Comparison of ENCODE assay signal across 13 mouse cellular contexts in genomic region chr3:63878995-63879666, GRCm38 (mm10). TPM values are rescaled to one million over a fixed set of nuclear protein-coding genes. Genes with fewer than 3 reads are reported as not detected.
DNase-seq lines count a peak whose midpoint lies in the region; ATAC-seq lines count a peak whose summit lies in the region.
"Had no signal": no experiment of that assay in that cellular context is flagged by ENCODE, and none has a peak within 500 bp of the region (broad histone marks: within the 10 kb centered on the region; RNA-seq: fewer than 3 reads in every experiment).

No protein-coding gene starts in this region.

- peak; percentile 72; the same call in 1 of the 2 replicates for ATAC-seq in kidney, embryonic 14.5 days (ENCODE audit: low FRiP score, low TSS enrichment)
- ATAC-seq in neural tube, embryonic 13.5 days (ENCODE audit: low read depth) = peak; percentile 59; the same call in 1 of the 2 replicates
- no peak for ATAC-seq in forebrain, embryonic 13.5 days

- no peak overlapping the region for H3K4me2 ChIP-seq in kidney, embryonic 14.5 days (replicated peaks; ENCODE audit: low read depth, low read length)
- H3K4me2 ChIP-seq in neural tube, embryonic 13.5 days = no peak overlapping the region
- no peak overlapping the region for H3K4me2 ChIP-seq in forebrain, embryonic 13.5 days

- H3K9me3 ChIP-seq in kidney, embryonic 14.5 days (ENCODE audit: control insufficient read depth, low read length) = no peaks in the 10 kb centered on the region
- H3K9me3 ChIP-seq in midbrain, embryonic 10.5 days (replicated peaks) = no peaks in the 10 kb centered on the region
- no peaks in the 10 kb centered on the region for H3K9me3 ChIP-seq in neural tube, embryonic 13.5 days
- H3K9me3 ChIP-seq in forebrain, embryonic 13.5 days (replicated peaks) = no peaks in the 10 kb centered on the region

- H3K36me3 ChIP-seq in kidney, embryonic 14.5 days (ENCODE audit: control insufficient read depth, insufficient read depth, low read length) = no peaks in the 10 kb centered on the region
- peaks cover 32% of the 10 kb centered on the region for H3K36me3 ChIP-seq in midbrain, embryonic 10.5 days
- H3K36me3 ChIP-seq in neural tube, embryonic 13.5 days = no peaks in the 10 kb centered on the region
- H3K36me3 ChIP-seq in forebrain, embryonic 13.5 days (ENCODE audit: poor library complexity, severe bottlenecking) = no peaks in the 10 kb centered on the region

- H3K27me3 ChIP-seq in kidney, embryonic 14.5 days (ENCODE audit: control insufficient read depth, insufficient read depth, low read length) = no peaks in the 10 kb centered on the region
- no peaks in the 10 kb centered on the region for H3K27me3 ChIP-seq in midbrain, embryonic 10.5 days (ENCODE audit: low read depth, poor library complexity, severe bottlenecking)
- no peaks in the 10 kb centered on the region for H3K27me3 ChIP-seq in neural tube, embryonic 13.5 days
- H3K27me3 ChIP-seq in forebrain, embryonic 13.5 days = no peaks in the 10 kb centered on the region

- WGBS in kidney, embryonic 14.5 days = 37% methylated on average over 4 of the region's 4 CpGs
- 25% methylated on average over 4 of the region's 4 CpGs for WGBS in midbrain, embryonic 10.5 days
- 43% methylated on average over 4 of the region's 4 CpGs for WGBS in neural tube, embryonic 13.5 days
- WGBS in forebrain, embryonic 13.5 days = 8% methylated on average over 4 of the region's 4 CpGs

- no peaks in the 10 kb centered on the region for H3K4me1 ChIP-seq in kidney, embryonic 14.5 days (ENCODE audit: control insufficient read depth, insufficient read depth, low read length)
- H3K4me1 ChIP-seq in midbrain, embryonic 10.5 days = peaks cover 28% of the 10 kb centered on the region
- H3K4me1 ChIP-seq in neural tube, embryonic 13.5 days (replicated peaks) = peaks cover 8% of the 10 kb centered on the region
- H3K4me1 ChIP-seq in forebrain, embryonic 13.5 days = 0 out of 2 replicates have a peak, but pooled peaks cover 4% of the 10 kb centered on the region

- H3K27ac ChIP-seq in kidney, embryonic 14.5 days (ENCODE audit: low read depth, low read length) = no peak overlapping the region
- peak overlapping the region; percentile 55 for H3K27ac ChIP-seq in midbrain, embryonic 10.5 days (replicated peaks)
- no peak overlapping the region for H3K27ac ChIP-seq in neural tube, embryonic 13.5 days (replicated peaks)
- no peak overlapping the region for H3K27ac ChIP-seq in forebrain, embryonic 13.5 days

- H3K4me3 ChIP-seq in kidney, embryonic 14.5 days (ENCODE audit: low read length) = no peak overlapping the region
- H3K4me3 ChIP-seq in midbrain, embryonic 10.5 days = no peak overlapping the region
- H3K4me3 ChIP-seq in neural tube, embryonic 13.5 days = no peak overlapping the region
- H3K4me3 ChIP-seq in forebrain, embryonic 13.5 days = no peak overlapping the region

- H3K9ac ChIP-seq in kidney, embryonic 14.5 days (ENCODE audit: low read depth, low read length) = no peak overlapping the region
- no peak overlapping the region for H3K9ac ChIP-seq in neural tube, embryonic 13.5 days
- H3K9ac ChIP-seq in forebrain, embryonic 13.5 days = no peak overlapping the region

- DNase-seq in kidney, postnatal 14 days = no peak
- peak; percentile 47 for DNase-seq in embryo, embryonic 11 days
- peak; percentile 49 for DNase-seq in midbrain, embryonic 10.5 days (ENCODE audit: low spot score)
- no peak for DNase-seq in ovary, postnatal 36 days (ENCODE audit: low spot score)
- DNase-seq in left cerebral cortex, adult 18-20 months (ENCODE audit: low spot score in 2 of 2) = no peak
- DNase-seq: adrenal gland, adult 8-10 months; B cell, adult 2 months; cerebellum, adult 2 months; kidney, adult 18-20 months; lung, postnatal 36 days had no signal

RNA-seq across cellular contexts. Expression of gene Plch1, which starts 20.1 kb away (rescaled TPM):
- 11.2 and 20.4 TPM in 2 replicates for polyA plus RNA-seq in kidney, embryonic 14.5 days (2014; fragmentation: Nextera tagmentation; extraction: Ambion mirVana)
- 27.5 and 33.1 TPM in 2 replicates for polyA plus RNA-seq in midbrain, embryonic 10.5 days (2016; fragmentation: Nextera tagmentation; extraction: Ambion mirVana)
- 10.2 and 10.7 TPM in 2 replicates for polyA plus RNA-seq in neural tube, embryonic 13.5 days (2015; fragmentation: Nextera tagmentation; extraction: Ambion mirVana)
- total RNA-seq in left cerebral cortex, adult 18-20 months (2021) = 1 to 10 TPM; 4.8 to 7.2 TPM
- 9.8 and 13.1 TPM in 2 replicates for polyA plus RNA-seq in forebrain, embryonic 13.5 days (2015; fragmentation: Nextera tagmentation; extraction: Ambion mirVana)

RNA-seq across cellular contexts. Expression of gene E130311K13Rik, which starts 50.1 kb away (rescaled TPM):
- 5.1 and 5.7 TPM in 2 replicates for polyA plus RNA-seq in kidney, embryonic 14.5 days (2014; fragmentation: Nextera tagmentation; extraction: Ambion mirVana)
- polyA plus RNA-seq in midbrain, embryonic 10.5 days (2016; fragmentation: Nextera tagmentation; extraction: Ambion mirVana) = 2.7 and 3.3 TPM in 2 replicates
- 5.6 and 5.9 TPM in 2 replicates for polyA plus RNA-seq in neural tube, embryonic 13.5 days (2015; fragmentation: Nextera tagmentation; extraction: Ambion mirVana)
- total RNA-seq in left cerebral cortex, adult 18-20 months (2021) = 10 to 100 TPM; 10.3 to 11.7 TPM
- polyA plus RNA-seq in forebrain, embryonic 13.5 days (2015; fragmentation: Nextera tagmentation; extraction: Ambion mirVana) = 4.3 and 5.0 TPM in 2 replicates

Comparison
In these comparisons a context has a peak if more than half of its experiments do, and no peak if none do; other contexts are left out.
1. DNase-seq: peak in embryo, embryonic 11 days (single experiment) and midbrain, embryonic 10.5 days (single experiment); none in kidney, postnatal 14 days (single experiment), ovary, postnatal 36 days (single experiment) and left cerebral cortex, adult 18-20 months (0 of 2).